Mouse (Mus musculus) heart, embryonic 16.5 days (tissue): Measurements from ENCODE around the gene Klf6. TPM values are rescaled to one million over a fixed set of nuclear protein-coding genes. Genes with fewer than 3 reads are reported as not detected.
A peak's percentile ranks its signal among the peaks of the same experiment; 100 is the strongest.

Source experiments
- ATAC-seq: fragments of 200-750 bp; cut with Nextera tagmentation; replicated peaks from 2 replicates; pipeline ENCODE4 v1.8.0; 2017; ENCODE audit warnings: moderate number of reproducible peaks; ENCODE audit not compliant: insufficient read depth, low FRiP score; ENCODE audit errors: extremely low read depth
- H3K27ac ChIP-seq: fragments of 300-500 bp; sonication (generic); 2 replicates; pipeline ENCODE4 v1.5.1; 2014; ENCODE audit warnings: mild to moderate bottlenecking, low read length, control low read depth, moderate library complexity
- H3K27me3 ChIP-seq: fragments of 300-500 bp; sonication (generic); 2 replicates; pipeline ENCODE4 v1.6.1; 2014; ENCODE audit warnings: low read length, mixed read lengths; ENCODE audit not compliant: control insufficient read depth, insufficient read depth
- H3K36me3 ChIP-seq: fragments of 300-500 bp; sonication (generic); 2 replicates; pipeline ENCODE4 v1.6.1; 2014; ENCODE audit not compliant: control insufficient read depth, insufficient read depth
- H3K4me1 ChIP-seq: fragments of 300-500 bp; sonication (generic); 2 replicates; pipeline ENCODE4 v1.6.1; 2014; ENCODE audit warnings: low read length, mixed read lengths; ENCODE audit not compliant: control insufficient read depth, insufficient read depth
- H3K4me2 ChIP-seq: fragments of 300-500 bp; sonication (generic); 2 replicates; pipeline ENCODE4 v1.6.1; 2014; ENCODE audit warnings: low read depth, mild to moderate bottlenecking, control low read depth, low read length
- H3K4me3 ChIP-seq: fragments of 300-500 bp; sonication (generic); 2 replicates; pipeline ENCODE4 v1.5.1; 2014; ENCODE audit warnings: mild to moderate bottlenecking, control low read depth, low read length
- H3K9ac ChIP-seq: fragments of 300-500 bp; sonication (generic); 2 replicates; pipeline ENCODE4 v1.6.1; 2014; ENCODE audit warnings: low read length, control low read depth
- H3K9me3 ChIP-seq: fragments of 300-500 bp; sonication (generic); replicated peaks from 2 replicates; pipeline ENCODE4 v1.6.1; 2016; ENCODE audit warnings: low read length; ENCODE audit not compliant: control insufficient read depth
- WGBS: fragments of 180-500 bp; shearing (Covaris S2); extraction: QIAGEN DNeasy Blood & Tissue Kit; methylation state at CpG from one replicate; pipeline ENCODE4 v1.1.7; 2014; 5-methylcytosine and 5-hydroxymethylcytosine counted together
- polyA plus RNA-seq: library from polyadenylated mRNA; unstranded; fragments of >200 nt; fragmentation: Nextera tagmentation; extraction: Ambion mirVana; gene quantifications from 2 replicates; pipeline ENCODE4 v1.2.1, GENCODE M21; 2015

Gene Klf6
- polyA plus RNA-seq, 1 experiment from 2014 or later = 77.1 TPM

DNA sequence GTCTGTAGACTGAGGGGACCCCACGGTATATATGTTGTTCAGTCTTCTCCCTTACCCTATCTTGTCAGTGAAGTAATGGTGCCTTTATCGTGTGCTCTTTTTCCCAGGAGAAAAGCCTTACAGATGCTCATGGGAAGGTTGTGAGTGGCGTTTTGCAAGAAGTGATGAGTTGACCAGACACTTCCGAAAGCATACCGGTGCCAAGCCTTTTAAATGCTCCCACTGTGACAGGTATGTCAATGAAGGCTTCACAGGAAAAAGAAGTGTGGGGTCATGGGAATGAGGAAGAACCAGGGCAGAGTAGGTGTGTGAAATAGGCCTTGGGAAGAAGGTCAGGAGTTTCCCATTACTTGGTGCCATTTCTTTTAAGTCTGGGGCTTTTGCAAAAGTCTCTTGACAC is 5.2 kb downstream of the Klf6 start:
- 83% methylated on average over 5 of the region's 5 CpGs for WGBS
- Histone ChIP-seq H3K9me3 (no peaks in the 10 kb centered on the region), H3K27me3 (no peaks in the 10 kb centered on the region), H3K27ac (no peak overlapping the region), H3K4me2 (no peak overlapping the region), H3K9ac (no peak overlapping the region), H3K36me3 (peaks cover 42% of the 10 kb centered on the region), H3K4me3 (no peak overlapping the region), H3K4me1 (peaks cover 36% of the 10 kb centered on the region)
- ATAC-seq = no peak

DNA sequence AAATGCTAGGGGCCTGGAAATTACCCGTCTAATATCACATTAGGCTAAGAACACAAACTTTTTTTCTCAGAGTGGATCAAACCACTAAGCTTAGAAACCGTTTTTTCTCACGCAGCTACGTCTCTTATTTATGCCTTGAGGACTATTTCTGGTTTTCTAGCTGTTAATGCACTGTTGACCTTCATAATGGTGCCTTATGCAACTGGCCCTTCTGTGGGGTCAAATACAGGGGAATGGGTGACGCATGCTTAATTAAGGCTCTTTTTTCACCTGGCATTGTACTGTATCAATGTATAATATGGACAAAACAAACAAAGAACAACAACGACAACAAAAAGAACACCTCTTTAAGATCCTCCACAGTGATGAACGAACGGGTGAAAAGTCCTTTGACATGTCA is 7.1 kb downstream of the Klf6 start:
- peaks cover 36% of the 10 kb centered on the region for H3K4me1 ChIP-seq
- 76% methylated on average over 8 of the region's 8 CpGs for WGBS

DNA sequence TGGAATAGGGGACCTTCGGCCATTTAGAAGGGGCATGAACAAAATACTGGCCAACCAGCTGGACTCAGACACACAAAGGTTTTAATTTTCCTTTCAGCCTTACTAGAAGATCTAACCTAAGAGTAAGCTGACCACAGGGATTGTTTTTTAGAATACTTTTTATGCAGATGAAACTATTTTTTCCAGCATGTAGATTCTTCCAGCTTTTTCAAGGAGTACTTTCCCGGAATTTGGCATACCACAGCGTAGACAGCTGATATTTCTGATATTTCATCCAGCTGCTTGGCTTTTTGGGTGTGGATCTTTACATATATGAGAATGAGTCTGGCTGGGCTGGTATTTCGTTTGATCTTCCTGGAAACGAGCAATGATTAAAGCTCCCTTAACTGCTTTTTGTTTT is 8.2 kb downstream of the Klf6 start:
- H3K36me3 ChIP-seq = peaks cover 42% of the 10 kb centered on the region

More for the DNA sequence above, 7.1 kb downstream of the Klf6 start:
- ATAC-seq = no peak
- H3K4me3 ChIP-seq = no peak overlapping the region
- H3K27ac ChIP-seq = 0 out of 2 replicates have a peak overlapping the region, but pooled peaks have one; percentile 32
- H3K9ac ChIP-seq = no peak overlapping the region
- H3K36me3 ChIP-seq = peaks cover 42% of the 10 kb centered on the region
- H3K4me2 ChIP-seq = no peak overlapping the region
- no peaks in the 10 kb centered on the region for H3K9me3 ChIP-seq
- H3K27me3 ChIP-seq = no peaks in the 10 kb centered on the region

DNA sequence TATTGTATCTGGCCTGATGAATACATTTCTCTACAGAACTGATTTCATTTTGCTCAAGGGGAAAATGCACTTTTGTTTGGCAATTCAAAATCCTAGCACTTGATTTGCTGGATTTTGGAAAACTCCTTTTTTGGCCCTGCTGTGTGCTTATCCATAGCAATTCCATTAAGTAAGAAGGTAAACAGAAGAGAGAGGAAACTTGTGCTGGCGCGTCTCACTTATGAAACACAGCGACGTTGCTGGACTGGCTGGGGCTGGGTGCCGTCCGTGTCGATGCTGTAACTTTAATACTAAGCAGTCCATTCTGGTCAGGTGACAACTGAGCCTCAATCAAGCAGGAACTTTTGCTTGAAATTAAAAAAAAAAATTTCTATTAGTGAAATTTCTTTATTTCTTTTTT is 8.6 kb downstream of the Klf6 start:
- Histone ChIP-seq H3K27me3 (no peaks in the 10 kb centered on the region), H3K4me1 (peaks cover 33% of the 10 kb centered on the region), H3K36me3 (peaks cover 40% of the 10 kb centered on the region), H3K27ac (peak overlapping the region; percentile 76), H3K9ac (no peak overlapping the region), H3K9me3 (no peaks in the 10 kb centered on the region), H3K4me3 (no peak overlapping the region), H3K4me2 (peak overlapping the region; percentile 29; the same call in 1 of the 2 replicates)
- WGBS = 7% methylated on average over 7 of the region's 7 CpGs
- ATAC-seq = no peak

More for the DNA sequence above, 8.2 kb downstream of the Klf6 start:
- Histone ChIP-seq H3K27me3 (no peaks in the 10 kb centered on the region), H3K4me1 (peaks cover 36% of the 10 kb centered on the region), H3K9ac (no peak overlapping the region), H3K27ac (peak overlapping the region; percentile 76), H3K9me3 (no peaks in the 10 kb centered on the region), H3K4me3 (no peak overlapping the region), H3K4me2 (peak overlapping the region; percentile 29; the same call in 1 of the 2 replicates)
- 48% methylated on average over 5 of the region's 5 CpGs for WGBS
- no peak for ATAC-seq

DNA sequence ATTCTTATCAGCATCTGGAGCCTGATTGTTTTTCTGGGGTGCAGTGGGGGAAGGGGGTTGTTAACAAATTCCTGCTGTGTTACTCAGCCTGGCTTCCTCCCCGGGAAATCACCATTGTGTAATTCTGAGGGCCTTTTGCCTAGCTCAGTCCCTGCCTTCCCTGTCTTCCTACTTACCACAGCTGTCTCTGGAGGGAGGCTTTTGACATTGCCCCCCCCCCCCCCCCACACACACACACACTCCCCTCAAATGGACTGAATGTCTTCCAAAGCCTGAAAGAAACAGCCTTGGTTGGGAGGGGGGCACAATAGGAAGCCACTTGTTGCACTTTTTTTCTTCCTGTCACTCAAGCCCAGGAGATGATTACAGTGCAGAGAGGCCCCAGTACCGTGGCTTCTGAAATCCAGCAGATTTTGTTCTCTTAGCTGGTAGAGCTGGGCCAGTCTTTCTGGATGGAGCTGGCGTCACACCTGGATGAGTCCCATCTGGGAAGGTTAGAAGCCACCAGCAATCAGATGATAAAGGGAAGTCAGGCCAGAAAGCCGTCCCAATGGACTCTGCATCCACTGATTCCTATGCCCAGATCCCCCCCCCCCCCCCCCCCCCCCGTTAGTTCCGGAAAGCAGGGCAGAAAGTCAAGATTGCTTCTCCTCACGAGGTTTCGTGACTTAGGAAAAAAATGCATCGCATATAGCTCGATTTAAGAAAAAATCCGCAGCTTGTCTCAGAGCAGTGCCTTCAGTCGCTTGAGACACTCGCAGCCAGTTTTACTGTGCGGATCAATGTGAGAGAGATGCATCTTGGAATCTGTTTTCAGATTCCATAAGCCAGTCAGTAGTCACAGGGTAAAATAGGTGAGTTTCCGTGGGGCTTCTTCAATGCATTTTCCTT is 9.3 kb downstream of the Klf6 start:
- Histone ChIP-seq H3K27ac (peak overlapping the region; percentile 80), H3K9me3 (no peaks in the 10 kb centered on the region), H3K9ac (peak overlapping the region; percentile 55; the same call in 1 of the 2 replicates), H3K27me3 (no peaks in the 10 kb centered on the region), H3K4me3 (0 out of 2 replicates have a peak overlapping the region, but pooled peaks have one; percentile 5), H3K36me3 (peaks cover 32% of the 10 kb centered on the region), H3K4me1 (peaks cover 26% of the 10 kb centered on the region), H3K4me2 (peak overlapping the region; percentile 48; the same call in 1 of the 2 replicates)
- WGBS = 19% methylated on average over 15 of the region's 15 CpGs
- ATAC-seq = peak; percentile 82; the same call in 1 of the 2 replicates

DNA sequence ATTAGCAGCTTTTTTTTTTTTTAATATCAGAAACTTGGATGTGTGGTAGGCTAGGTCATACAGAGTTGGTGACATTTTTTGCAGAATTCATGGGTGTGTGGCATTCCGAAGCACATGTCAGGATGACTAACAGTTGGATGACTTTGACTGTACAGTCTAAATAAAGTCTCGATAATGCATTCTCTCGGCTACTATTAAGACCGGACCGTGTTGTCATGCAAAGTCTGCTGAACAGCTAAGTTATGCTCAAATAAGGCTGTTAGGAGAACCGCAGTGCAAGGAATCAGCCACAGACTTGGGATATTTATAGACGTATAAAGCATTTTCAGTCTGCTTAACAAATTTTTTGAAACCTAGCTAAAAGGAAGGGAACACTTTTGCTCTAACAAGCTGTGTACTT is 10.1 kb downstream of the Klf6 start:
- H3K4me1 ChIP-seq = peaks cover 21% of the 10 kb centered on the region
- WGBS = 61% methylated on average over 7 of the region's 7 CpGs
- H3K27ac ChIP-seq = no peak overlapping the region
- no peaks in the 10 kb centered on the region for H3K27me3 ChIP-seq
- ATAC-seq = no peak
- H3K4me2 ChIP-seq = no peak overlapping the region
- no peaks in the 10 kb centered on the region for H3K9me3 ChIP-seq
- H3K9ac ChIP-seq = no peak overlapping the region
- H3K36me3 ChIP-seq = peaks cover 26% of the 10 kb centered on the region
- no peak overlapping the region for H3K4me3 ChIP-seq

DNA sequence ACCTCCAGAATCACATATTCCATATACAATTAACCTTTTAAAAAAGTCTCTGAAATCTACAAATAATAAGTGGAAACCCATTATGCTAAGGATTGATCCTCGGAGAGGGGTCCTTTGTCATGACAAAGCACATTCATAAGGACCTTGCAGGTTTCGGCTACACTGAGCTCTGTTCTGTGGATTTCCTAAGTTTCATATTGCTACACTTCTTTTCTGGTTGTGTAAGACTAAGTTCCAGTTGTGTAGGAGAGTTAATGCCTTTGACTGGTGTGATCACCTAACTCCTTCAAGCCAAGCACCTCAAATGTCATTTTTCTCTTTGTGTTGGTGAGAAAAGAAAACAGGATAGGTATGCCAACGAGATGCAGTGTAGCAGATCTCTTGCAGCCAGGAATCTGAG is 12.4 kb downstream of the Klf6 start:
- Histone ChIP-seq H3K4me2 (no peak overlapping the region), H3K27ac (no peak overlapping the region), H3K27me3 (no peaks in the 10 kb centered on the region), H3K9me3 (no peaks in the 10 kb centered on the region), H3K4me1 (peaks cover 17% of the 10 kb centered on the region), H3K4me3 (no peak overlapping the region), H3K9ac (no peak overlapping the region), H3K36me3 (peaks cover 5% of the 10 kb centered on the region)
- 78% methylated on average over 3 of the region's 3 CpGs for WGBS
- ATAC-seq = no peak

DNA sequence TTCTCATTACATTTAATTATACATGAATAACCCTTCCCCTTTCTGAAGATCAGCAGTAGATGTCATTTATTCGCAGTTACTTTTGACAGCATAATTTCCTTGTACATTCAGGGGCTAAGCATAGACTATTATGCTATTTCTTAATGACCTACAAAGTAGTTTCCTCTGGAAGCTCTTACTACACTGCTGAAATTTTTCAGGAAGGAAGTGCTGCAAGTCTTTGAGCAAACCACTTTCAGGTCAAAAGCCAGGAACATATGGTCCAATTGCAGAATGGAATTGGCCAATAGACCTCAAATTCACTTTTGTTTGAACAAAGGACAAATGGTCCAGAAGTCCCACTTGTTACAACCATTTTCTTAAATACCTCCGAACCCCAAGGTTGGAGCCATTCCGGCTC is 14.2 kb downstream of the Klf6 start:
- Histone ChIP-seq H3K4me3 (no peak overlapping the region), H3K4me1 (peaks cover 7% of the 10 kb centered on the region), H3K4me2 (no peak overlapping the region), H3K27ac (no peak overlapping the region), H3K9me3 (no peaks in the 10 kb centered on the region), H3K36me3 (no peaks in the 10 kb centered on the region), H3K27me3 (no peaks in the 10 kb centered on the region), H3K9ac (no peak overlapping the region)
- 92% methylated on average over 3 of the region's 3 CpGs for WGBS
- no peak for ATAC-seq

DNA sequence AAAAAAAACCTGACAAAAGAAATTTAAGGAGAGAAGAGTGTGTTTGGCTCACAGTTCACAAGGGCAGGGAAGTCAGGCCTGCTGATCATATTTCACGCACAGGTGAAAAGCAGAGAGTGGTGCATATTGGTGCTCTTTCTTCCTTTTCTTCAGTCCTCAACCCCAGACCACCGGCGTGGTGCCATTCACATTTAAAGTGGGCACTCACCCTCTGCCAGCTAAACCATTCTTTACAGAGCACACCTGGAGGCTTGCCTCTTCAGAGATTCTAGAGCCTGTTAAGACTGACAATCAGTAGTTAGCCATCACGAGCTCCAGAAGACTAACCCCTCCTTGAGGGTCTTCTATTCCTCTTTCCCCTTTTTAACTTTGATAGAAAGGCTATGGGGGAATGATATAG is 17.5 kb downstream of the Klf6 start:
- Histone ChIP-seq H3K27me3 (no peaks in the 10 kb centered on the region), H3K9me3 (no peaks in the 10 kb centered on the region), H3K4me3 (no peak overlapping the region), H3K4me2 (no peak overlapping the region), H3K9ac (no peak overlapping the region), H3K4me1 (no peaks in the 10 kb centered on the region), H3K27ac (no peak overlapping the region), H3K36me3 (no peaks in the 10 kb centered on the region)
- ATAC-seq = no peak
- WGBS = 68% methylated on average over 4 of the region's 4 CpGs
